In the genomic region with DNA sequence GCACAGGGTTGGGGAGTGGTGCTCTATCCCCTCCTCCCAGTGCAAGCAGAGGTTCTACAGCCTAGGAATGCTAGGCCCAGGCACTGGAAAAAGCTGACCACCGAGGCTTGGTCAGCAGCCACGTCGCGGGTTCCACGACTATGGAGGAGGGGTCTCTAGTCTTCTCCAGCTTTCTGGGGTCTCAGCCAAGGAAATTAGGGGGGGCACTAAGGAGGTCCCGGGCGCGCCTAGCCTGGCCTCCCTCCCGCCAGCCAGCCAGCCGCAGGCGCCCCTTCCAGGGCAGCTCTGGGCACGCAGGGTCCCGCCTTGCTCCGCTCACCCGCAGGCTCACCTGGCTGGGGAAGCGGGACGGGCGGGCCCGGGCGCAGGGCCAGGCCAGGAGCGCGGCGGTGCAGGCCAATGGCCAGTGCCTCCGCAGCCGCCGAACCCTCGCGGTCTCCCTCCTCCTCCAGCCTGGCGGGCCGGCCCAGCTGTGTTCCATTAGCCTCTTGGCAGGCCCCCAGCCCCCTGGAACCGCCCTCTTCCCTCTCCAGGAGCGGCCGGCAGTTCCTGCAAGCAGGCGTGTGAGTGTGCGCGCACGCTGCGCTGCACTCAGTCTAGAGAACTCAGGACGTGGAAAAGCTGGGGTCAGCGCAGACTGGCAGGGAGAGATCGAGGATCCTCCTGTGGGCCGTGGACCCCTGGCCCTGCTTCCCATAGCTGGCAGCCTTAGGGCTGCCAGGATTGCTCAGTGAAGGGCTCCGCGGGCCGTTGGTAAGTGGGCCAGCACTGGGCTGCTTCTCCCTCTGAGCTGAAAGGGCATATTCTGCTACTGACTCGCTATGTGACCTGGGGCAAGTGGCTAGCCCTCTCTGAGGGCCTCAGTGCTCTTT, we compare ENCODE assay signal across 8 mouse cellular contexts. TPM values are rescaled to one million over a fixed set of nuclear protein-coding genes. Genes with fewer than 3 reads are reported as not detected.
DNase-seq lines count a peak whose midpoint lies in the region; ATAC-seq and TF ChIP-seq lines count a peak whose summit lies in the region.

TSS of gene Col16a1 (plus strand) at position 510 of the 872 bp plus-strand sequence.

- H3K27me3 ChIP-seq in hindbrain, embryonic 15.5 days: no peaks in the 10 kb centered on the region

- peak; percentile 70 to 78 for DNase-seq in adrenal gland, adult 18-20 months (ENCODE audit: low spot score in 2 of 2)
- DNase-seq in embryo, embryonic 10 days (ENCODE audit: low spot score): peak; percentile 86
- peak; percentile 99 for DNase-seq in gastrocnemius, postnatal 10 days
- DNase-seq in left cerebral cortex, adult 2 months (ENCODE audit: extremely low spot score in 1 of 2, low spot score in 2 of 2): peak; percentile 69 to 76
- peak; percentile 93 for DNase-seq in lung, postnatal 36 days
- peak; percentile 73 for DNase-seq in right cerebral cortex, postnatal 25 days
- no peak for DNase-seq in natural killer cell, adult 2 months (ENCODE audit: low spot score in 2 of 2)

- peaks cover 49% of the 10 kb centered on the region for H3K4me1 ChIP-seq in hindbrain, embryonic 15.5 days (replicated peaks)

- peak within 1 kb of the TSS; percentile 33 for H3K4me3 ChIP-seq in hindbrain, embryonic 15.5 days
- peak within 1 kb of the TSS; percentile 47 for H3K4me3 ChIP-seq in left cerebral cortex, adult 2 months

- H3K36me3 ChIP-seq in hindbrain, embryonic 15.5 days: no peaks in the 10 kb centered on the region

- peak; percentile 80 for ATAC-seq in hindbrain, embryonic 15.5 days (ENCODE audit: low FRiP score, low read depth)

- peak within 1 kb of the TSS; percentile 64 for H3K4me2 ChIP-seq in hindbrain, embryonic 15.5 days

- 3% methylated on average over 46 of the region's 46 CpGs for WGBS in hindbrain, embryonic 15.5 days

- peak within 1 kb of the TSS; percentile 64 for H3K27ac ChIP-seq in hindbrain, embryonic 15.5 days (replicated peaks)
- H3K27ac ChIP-seq in left cerebral cortex, adult 2 months: peak within 1 kb of the TSS; percentile 76

- H3K9ac ChIP-seq in hindbrain, embryonic 15.5 days: peak within 1 kb of the TSS; percentile 36

- TF ChIP-seq CTCF in left cerebral cortex, adult 2 months (IDR thresholded peaks at IDR 0.05): no peak

- intact Hi-C loops in left cerebral cortex, adult 2 months (cut with DNase I): no loop called here

- H3K9me3 ChIP-seq in hindbrain, embryonic 15.5 days: no peaks in the 10 kb centered on the region

RNA-seq across cellular contexts. Expression of gene Col16a1, which starts in this region (rescaled TPM):
- total RNA-seq in adrenal gland, adult 18-20 months (2021): 10 to 100 TPM; 13.2 to 14.7 TPM
- 10 to 100 TPM; 61.7 to 92.4 TPM for total RNA-seq in gastrocnemius, postnatal 10 days (2021)
- 13.4 and 13.9 TPM in 2 replicates for polyA plus RNA-seq in hindbrain, embryonic 15.5 days (2015; fragmentation: Nextera tagmentation; extraction: Ambion mirVana)
- total RNA-seq in left cerebral cortex, adult 2 months (2021): 10 to 100 TPM; 16.2 to 20.1 TPM

Comparison
In these comparisons a context has a peak if more than half of its experiments do, and no peak if none do; other contexts are left out.
1. DNase-seq: peak in adrenal gland, adult 18-20 months (2 of 2), embryo, embryonic 10 days (single experiment), gastrocnemius, postnatal 10 days (single experiment), left cerebral cortex, adult 2 months (2 of 2), lung, postnatal 36 days (single experiment) and right cerebral cortex, postnatal 25 days (single experiment); none in natural killer cell, adult 2 months (0 of 2).